In the genomic region with DNA sequence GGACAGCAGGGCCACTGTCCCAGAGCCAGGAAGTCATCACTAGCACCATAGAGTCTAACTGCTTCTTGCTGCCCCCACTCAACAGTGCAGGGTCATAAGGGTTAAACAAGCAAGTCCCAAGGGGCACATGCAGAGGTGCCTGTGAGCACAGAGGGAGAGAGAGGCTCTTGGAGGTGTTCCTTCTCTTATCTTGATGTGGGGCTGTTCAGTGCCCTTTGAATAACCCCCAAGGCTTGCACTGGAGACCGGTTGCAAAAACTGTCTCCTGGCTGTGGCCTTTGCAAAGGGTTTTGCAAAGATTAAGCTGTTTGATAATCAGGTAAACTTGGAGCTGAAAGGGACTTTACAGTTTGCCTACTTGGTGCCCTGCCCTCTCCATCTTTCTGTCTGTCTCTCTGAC, we compare ENCODE assay signal across 23 mouse cellular contexts.
DNase-seq lines count a peak whose midpoint lies in the region; ATAC-seq and TF ChIP-seq lines count a peak whose summit lies in the region.
"Had no signal": no experiment of that assay in that cellular context is flagged by ENCODE, and none has a peak within 500 bp of the region (broad histone marks: within the 10 kb centered on the region; RNA-seq: fewer than 3 reads in every experiment).

No protein-coding gene starts in this region.

- H3K9ac ChIP-seq in liver, embryonic 11.5 days (ENCODE audit: low read depth, low read length), result 0 out of 2 replicates have a peak overlapping the region, but pooled peaks have one; percentile 25
- no peak overlapping the region for H3K9ac ChIP-seq in liver, postnatal 0 days (replicated peaks)
- H3K9ac ChIP-seq in neural tube, embryonic 15.5 days (replicated peaks), result no peak overlapping the region
- H3K9ac ChIP-seq: embryonic facial prominence, embryonic 15.5 days; liver, embryonic 15.5 days had no signal

- H3K27ac ChIP-seq in liver, embryonic 11.5 days (ENCODE audit: low read depth, low read length), result no peak overlapping the region
- H3K27ac ChIP-seq in liver, postnatal 0 days (ENCODE audit: low read depth), result no peak overlapping the region
- H3K27ac ChIP-seq in neural tube, embryonic 15.5 days (replicated peaks), result no peak overlapping the region
- H3K27ac ChIP-seq: embryonic facial prominence, embryonic 15.5 days; liver, embryonic 15.5 days had no signal

- 21% methylated on average over 1 of the region's 1 CpGs for whole genome bisulfite sequencing in liver, embryonic 11.5 days
- 14% methylated on average over 1 of the region's 1 CpGs for WGBS in liver, postnatal 0 days (ENCODE audit: insufficient replicate concordance)
- WGBS in neural tube, embryonic 15.5 days, result 45% methylated on average over 1 of the region's 1 CpGs

- no peak for TF ChIP-seq EP300 in liver, postnatal 0 days (IDR thresholded peaks at IDR 0.05; ENCODE audit: low read depth)

- no peak for TF ChIP-seq CTCF in liver, postnatal 0 days (IDR thresholded peaks at IDR 0.05; ENCODE audit: low read depth)

- H3K9me3 ChIP-seq in liver, embryonic 11.5 days (ENCODE audit: control insufficient read depth, low read length), result no peaks in the 10 kb centered on the region
- no peaks in the 10 kb centered on the region for H3K9me3 ChIP-seq in liver, postnatal 0 days (ENCODE audit: low read length)
- no peaks in the 10 kb centered on the region for H3K9me3 ChIP-seq in neural tube, embryonic 15.5 days (replicated peaks)
- H3K9me3 ChIP-seq: embryonic facial prominence, embryonic 15.5 days; liver, embryonic 15.5 days had no signal

- H3K4me1 ChIP-seq in liver, embryonic 11.5 days (replicated peaks; ENCODE audit: control insufficient read depth, insufficient read depth, low read length), result peaks cover 48% of the 10 kb centered on the region
- peaks cover 18% of the 10 kb centered on the region for H3K4me1 ChIP-seq in liver, postnatal 0 days (ENCODE audit: insufficient read depth)
- peaks cover 5% of the 10 kb centered on the region; the same call in 1 of the 2 replicates for H3K4me1 ChIP-seq in neural tube, embryonic 15.5 days

- ATAC-seq in liver, embryonic 11.5 days (replicated peaks; ENCODE audit: low FRiP score), result no peak; the same call in 1 of the 2 replicates
- ATAC-seq in liver, postnatal 0 days, result no peak
- 0 out of 2 replicates have a peak, but pooled peaks have one; percentile 31 for ATAC-seq in erythroid progenitor cell, adult 5-6 weeks (replicated peaks; ENCODE audit: low FRiP score, poor library complexity, severe bottlenecking)
- ATAC-seq in neural tube, embryonic 15.5 days (ENCODE audit: low FRiP score), result no peak
- ATAC-seq: activated CD4-positive, CD25-positive, alpha-beta regulatory T cell, adult 4 months; forebrain, embryonic 14.5 days had no signal

- H3K4me3 ChIP-seq in liver, embryonic 11.5 days (ENCODE audit: low read depth, low read length), result no peak overlapping the region
- H3K4me3 ChIP-seq in liver, postnatal 0 days (ENCODE audit: low read depth, low read length), result no peak overlapping the region
- H3K4me3 ChIP-seq in neural tube, embryonic 15.5 days (replicated peaks), result no peak overlapping the region
- H3K4me3 ChIP-seq: embryonic facial prominence, embryonic 15.5 days; liver, embryonic 15.5 days had no signal

- no peaks in the 10 kb centered on the region for H3K27me3 ChIP-seq in liver, embryonic 11.5 days (replicated peaks; ENCODE audit: control insufficient read depth, insufficient read depth, low read length)
- no peaks in the 10 kb centered on the region for H3K27me3 ChIP-seq in liver, postnatal 0 days (ENCODE audit: insufficient read depth, low read length)
- H3K27me3 ChIP-seq in splenic B cell, adult 2 months (ENCODE audit: control insufficient read depth, insufficient read depth, low read length, poor library complexity, severe bottlenecking), result no peaks in the 10 kb centered on the region
- H3K27me3 ChIP-seq in neural tube, embryonic 15.5 days (replicated peaks), result peaks cover 21% of the 10 kb centered on the region
- H3K27me3 ChIP-seq: embryonic facial prominence, embryonic 15.5 days; liver, embryonic 15.5 days had no signal

- no peak overlapping the region for H3K4me2 ChIP-seq in liver, embryonic 11.5 days
- no peak overlapping the region for H3K4me2 ChIP-seq in liver, postnatal 0 days (ENCODE audit: low read depth, low read length)
- no peak overlapping the region for H3K4me2 ChIP-seq in neural tube, embryonic 15.5 days
- H3K4me2 ChIP-seq: embryonic facial prominence, embryonic 15.5 days; liver, embryonic 15.5 days; midbrain, embryonic 11.5 days had no signal

- DNase-seq in liver, embryonic 11.5 days (ENCODE audit: low spot score), result no peak
- no peak for DNase-seq in liver, postnatal 0 days
- DNase-seq in thymus, postnatal 0 days (ENCODE audit: low spot score), result peak; percentile 36
- DNase-seq in thymus, postnatal 10 days (ENCODE audit: low spot score in 2 of 2), result no peak
- peak; percentile 17 for DNase-seq in splenic B cell, adult 2 months (ENCODE audit: low read depth, low spot score)
- DNase-seq in gastrocnemius, postnatal 25 days, result no peak
- DNase-seq: adrenal gland, postnatal 25 days; cerebellum, adult 18-20 months; cerebellum, postnatal 36 days; gastrocnemius, postnatal 36 days; kidney, postnatal 36 days; layer of hippocampus, adult 9-11 months; lung, postnatal 14 days; retina, postnatal 1 day; right cerebral cortex, postnatal 4 days; thymus, postnatal 14 days had no signal

- H3K36me3 ChIP-seq in liver, embryonic 11.5 days (ENCODE audit: control insufficient read depth, insufficient read depth, low read length), result no peaks in the 10 kb centered on the region
- no peaks in the 10 kb centered on the region for H3K36me3 ChIP-seq in liver, postnatal 0 days (replicated peaks; ENCODE audit: insufficient read depth, low read length)
- H3K36me3 ChIP-seq in splenic B cell, adult 2 months (ENCODE audit: control insufficient read depth, insufficient read depth, low read length, poor library complexity, severe bottlenecking), result no peaks in the 10 kb centered on the region
- H3K36me3 ChIP-seq in neural tube, embryonic 15.5 days, result no peaks in the 10 kb centered on the region
- H3K36me3 ChIP-seq: embryonic facial prominence, embryonic 15.5 days; liver, embryonic 15.5 days had no signal

Comparison
In these comparisons a context has a peak if more than half of its experiments do, and no peak if none do; other contexts are left out.
1. DNase-seq: peak in thymus, postnatal 0 days (single experiment) and splenic B cell, adult 2 months (single experiment); none in liver, embryonic 11.5 days (single experiment), liver, postnatal 0 days (single experiment), thymus, postnatal 10 days (0 of 2) and gastrocnemius, postnatal 25 days (single experiment).